Mouse (Mus musculus) intestine, postnatal 0 days (tissue): ENCODE data around the gene Iqsec1. TPM values are rescaled to one million over a fixed set of nuclear protein-coding genes. Genes with fewer than 3 reads are reported as not detected.

Experiments used
- ATAC-seq: fragments of 200-750 bp; cut with Nextera tagmentation; 2 replicates; pipeline ENCODE4 v1.8.0; 2017; ENCODE audit warnings: mild to moderate bottlenecking, moderate TSS enrichment, moderate library complexity
- H3K27ac ChIP-seq: fragments of 300-500 bp; sonication (generic); 2 replicates; pipeline ENCODE4 v1.5.1; 2014; ENCODE audit warnings: mild to moderate bottlenecking, low read depth, low read length, moderate library complexity
- H3K27me3 ChIP-seq: fragments of 300-500 bp; sonication (generic); replicated peaks from 2 replicates; pipeline ENCODE4 v1.6.1; 2014; ENCODE audit warnings: low read length, mixed read lengths; ENCODE audit not compliant: control insufficient read depth, insufficient read depth
- H3K36me3 ChIP-seq: fragments of 300-500 bp; sonication (generic); 2 replicates; pipeline ENCODE4 v1.6.1; 2014; ENCODE audit warnings: mild to moderate bottlenecking, moderate library complexity; ENCODE audit not compliant: control insufficient read depth, insufficient read depth
- H3K4me1 ChIP-seq: fragments of 300-500 bp; sonication (generic); replicated peaks from 2 replicates; pipeline ENCODE4 v1.6.1; 2014; ENCODE audit warnings: antibody characterized with exemption, low read length, mixed read lengths; ENCODE audit not compliant: control insufficient read depth, insufficient read depth
- H3K4me2 ChIP-seq: fragments of 300-500 bp; sonication (generic); replicated peaks from 2 replicates; pipeline ENCODE4 v1.6.1; 2014; ENCODE audit warnings: low read depth, mild to moderate bottlenecking, moderate library complexity
- H3K4me3 ChIP-seq: fragments of 300-500 bp; sonication (generic); 2 replicates; pipeline ENCODE4 v1.5.1; 2014; ENCODE audit warnings: low read depth, low read length
- H3K9ac ChIP-seq: fragments of 300-500 bp; sonication (generic); 2 replicates; pipeline ENCODE4 v1.6.1; 2014; ENCODE audit warnings: mild to moderate bottlenecking, low read depth, low read length
- H3K9me3 ChIP-seq: fragments of 300-500 bp; sonication (generic); 2 replicates; pipeline ENCODE4 v1.6.1; 2016; ENCODE audit warnings: mixed run types; ENCODE audit not compliant: control insufficient read depth
- CTCF ChIP-seq: sonication (generic); IDR thresholded peaks from 2 replicates; pipeline ENCODE4 v1.5.1; 2016; ENCODE audit warnings: low read depth, mild to moderate bottlenecking, control low read depth, antibody characterized with exemption, moderate library complexity
- WGBS: fragments of 180-500 bp; shearing (Covaris S2); extraction: QIAGEN DNeasy Blood & Tissue Kit; methylation state at CpG from one replicate; pipeline ENCODE4 v1.1.7; 2014; 5-methylcytosine and 5-hydroxymethylcytosine counted together
- polyA plus RNA-seq: library from polyadenylated mRNA; unstranded; fragments of >200 nt; fragmentation: Nextera tagmentation; extraction: Ambion mirVana; gene quantifications from 2 replicates; pipeline ENCODE4 v1.2.1, GENCODE M21; 2015

The Iqsec1 gene
- polyA plus RNA-seq = 7.0 and 7.2 TPM in 2 replicates

DNA sequence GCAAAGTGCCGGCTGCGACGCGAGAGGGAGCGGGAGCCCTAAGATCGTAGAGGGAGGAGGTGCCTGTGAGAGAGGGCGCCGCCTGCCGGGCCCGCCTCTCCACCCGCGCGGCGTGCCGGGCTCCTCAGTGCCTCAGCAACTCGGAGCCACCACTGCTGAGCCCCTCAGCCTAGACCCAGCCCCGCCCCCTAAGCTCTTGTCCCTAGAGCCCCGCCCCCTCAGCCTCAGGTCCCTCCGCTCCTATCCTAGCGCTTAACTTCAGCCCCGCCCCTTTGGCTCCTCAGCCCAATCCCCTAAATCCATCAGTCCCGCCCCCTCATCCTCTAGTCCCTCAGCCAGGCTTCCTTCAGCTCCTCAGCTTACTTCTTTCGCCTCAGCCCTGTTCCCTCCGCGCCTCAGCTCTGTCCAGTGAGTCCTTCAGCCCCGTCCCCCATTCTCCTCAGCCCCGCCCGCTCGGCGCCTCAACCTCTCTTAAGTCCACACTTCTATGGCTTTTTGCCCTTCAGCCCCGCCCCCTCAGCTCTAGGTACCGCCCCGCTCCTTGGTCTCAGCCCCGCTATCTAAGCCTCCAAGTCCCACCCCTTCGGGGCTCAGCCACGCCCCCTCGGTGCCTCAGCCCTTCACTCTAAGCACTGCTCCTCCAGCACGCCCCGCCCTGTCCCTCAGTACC, at the start of gene Iqsec1:
TSS of gene Iqsec1 (minus strand) at position 38 of the 670 bp plus-strand sequence.
- Histone ChIP-seq H3K4me3 (peak within 1 kb of the TSS; percentile 48), H3K9ac (peak within 1 kb of the TSS; percentile 13; the same call in 1 of the 2 replicates), H3K4me1 (no peaks in the 10 kb centered on the region), H3K4me2 (peak within 1 kb of the TSS; percentile 81), H3K27ac (no peak within 1 kb of the TSS), H3K27me3 (0 out of 2 replicates have a peak, but pooled peaks cover 7% of the 10 kb centered on the region), H3K9me3 (no peaks in the 10 kb centered on the region), H3K36me3 (no peaks in the 10 kb centered on the region)
- ATAC-seq = peak; percentile 95
- 3% methylated on average over 33 of the region's 39 CpGs for WGBS
- TF ChIP-seq CTCF = peak; percentile 81

GRCm38 (mm10) chr6:91028256-91028655, 39.8 kb upstream of the Iqsec1 start:
- no peak overlapping the region for H3K9ac ChIP-seq
- no peaks in the 10 kb centered on the region for H3K4me1 ChIP-seq
- H3K27me3 ChIP-seq = no peaks in the 10 kb centered on the region
- no peaks in the 10 kb centered on the region for H3K9me3 ChIP-seq
- no peak for TF ChIP-seq CTCF
- no peak for ATAC-seq
- WGBS = 88% methylated on average over 5 of the region's 5 CpGs
- H3K4me3 ChIP-seq = no peak overlapping the region
- peaks cover 5% of the 10 kb centered on the region; the same call in 1 of the 2 replicates for H3K36me3 ChIP-seq
- no peak overlapping the region for H3K27ac ChIP-seq
- no peak overlapping the region for H3K4me2 ChIP-seq

DNA sequence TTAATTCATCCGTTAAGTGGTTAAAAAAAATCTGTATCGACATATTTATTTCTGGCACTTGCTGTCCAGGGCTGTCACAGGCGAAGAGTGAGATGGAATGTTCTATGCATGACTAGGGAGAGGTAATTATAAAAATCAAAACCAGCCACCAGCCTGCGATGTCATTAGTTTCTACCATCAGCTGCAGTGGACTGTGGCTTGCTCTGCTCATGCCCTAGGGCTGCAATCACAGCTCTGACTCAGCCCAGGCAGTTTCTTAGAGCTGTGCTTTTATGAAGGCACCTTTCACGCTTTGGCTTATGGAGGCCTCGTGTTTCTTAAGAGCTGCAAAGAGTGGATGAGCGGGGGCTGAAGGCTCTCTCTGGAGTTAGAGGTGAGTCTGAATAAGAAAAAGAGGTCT, 32.3 kb upstream of the Iqsec1 start:
- no peaks in the 10 kb centered on the region for H3K4me1 ChIP-seq

GRCm38 (mm10) chr6:91016600-91017230, 28.2 kb upstream of the Iqsec1 start:
- Histone ChIP-seq H3K4me1 (no peaks in the 10 kb centered on the region), H3K4me2 (no peak overlapping the region), H3K4me3 (no peak overlapping the region), H3K9ac (no peak overlapping the region), H3K9me3 (no peaks in the 10 kb centered on the region), H3K27me3 (no peaks in the 10 kb centered on the region), H3K27ac (no peak overlapping the region), H3K36me3 (peaks cover 4% of the 10 kb centered on the region; the same call in 1 of the 2 replicates)
- WGBS = 67% methylated on average over 7 of the region's 7 CpGs
- ATAC-seq = no peak
- no peak for TF ChIP-seq CTCF

More for the DNA sequence above, 32.3 kb upstream of the Iqsec1 start:
- H3K4me2 ChIP-seq = no peak overlapping the region
- no peak for ATAC-seq
- H3K9me3 ChIP-seq = no peaks in the 10 kb centered on the region
- no peak overlapping the region for H3K27ac ChIP-seq
- H3K27me3 ChIP-seq = no peaks in the 10 kb centered on the region
- H3K36me3 ChIP-seq = peaks cover 4% of the 10 kb centered on the region; the same call in 1 of the 2 replicates
- 86% methylated on average over 7 of the region's 7 CpGs for WGBS
- H3K9ac ChIP-seq = no peak overlapping the region
- TF ChIP-seq CTCF = no peak
- H3K4me3 ChIP-seq = no peak overlapping the region

DNA sequence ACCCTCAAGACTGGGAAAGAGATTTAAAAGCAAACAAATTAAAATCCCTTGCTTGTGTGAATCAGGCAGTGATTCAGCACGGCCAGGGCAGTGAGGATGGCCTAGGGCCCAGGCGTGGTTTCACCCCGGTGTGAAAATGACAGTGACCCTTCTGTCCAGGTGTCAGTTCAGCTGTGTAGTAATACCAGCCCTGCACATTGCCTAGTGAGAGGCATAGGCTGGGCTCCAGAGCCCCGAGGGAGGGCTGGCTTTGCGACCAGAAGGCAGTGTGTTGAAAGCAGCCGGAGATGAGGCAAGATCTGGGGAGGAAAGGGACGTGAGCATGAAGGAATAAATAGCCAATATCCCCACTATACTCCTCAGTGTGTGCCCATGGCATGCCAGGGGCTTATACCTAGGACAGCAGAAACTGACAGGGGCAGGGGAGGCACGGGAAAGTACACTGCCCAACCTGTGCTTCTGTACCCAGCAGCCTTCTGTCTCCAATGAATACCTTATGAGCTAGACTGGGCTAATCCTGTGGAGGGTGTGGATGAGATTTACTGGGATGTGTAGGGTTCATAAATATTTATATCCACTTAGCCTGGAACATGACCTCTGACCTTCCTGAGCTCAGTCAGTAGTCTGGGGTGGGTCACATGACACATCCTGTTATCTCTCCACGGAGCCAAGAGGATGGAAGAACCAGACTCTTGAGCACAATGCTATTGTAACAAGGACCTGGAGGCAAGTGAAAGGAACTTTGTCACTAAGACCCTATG, 25.9 kb upstream of the Iqsec1 start:
- no peak overlapping the region for H3K4me2 ChIP-seq
- no peak for TF ChIP-seq CTCF
- no peak overlapping the region for H3K4me3 ChIP-seq
- no peaks in the 10 kb centered on the region; the same call in 1 of the 2 replicates for H3K36me3 ChIP-seq
- H3K9ac ChIP-seq = no peak overlapping the region
- no peaks in the 10 kb centered on the region for H3K27me3 ChIP-seq
- H3K9me3 ChIP-seq = no peaks in the 10 kb centered on the region
- WGBS = 56% methylated on average over 9 of the region's 9 CpGs
- H3K27ac ChIP-seq = no peak overlapping the region
- no peaks in the 10 kb centered on the region for H3K4me1 ChIP-seq
- ATAC-seq = no peak

DNA sequence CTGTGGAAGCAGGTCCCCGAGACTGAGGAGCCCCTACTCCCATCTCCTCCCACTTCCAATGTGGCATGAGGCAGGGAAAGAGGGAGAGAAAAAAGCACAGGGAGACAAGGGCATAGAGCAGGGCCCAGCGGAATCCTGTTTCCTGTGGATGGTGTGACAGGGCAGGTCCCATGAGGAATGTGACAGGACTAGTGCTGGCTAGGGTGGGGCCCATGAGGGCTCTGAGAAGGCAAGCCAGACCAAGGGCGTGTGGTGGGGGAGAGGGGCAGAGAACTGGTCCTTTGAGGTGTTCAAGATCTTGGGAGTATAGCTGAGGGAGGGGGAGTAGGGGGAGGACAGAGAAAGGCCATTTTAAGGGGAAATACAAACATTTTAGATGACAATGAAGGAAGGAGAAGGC, 24.0 kb upstream of the Iqsec1 start:
- no peaks in the 10 kb centered on the region for H3K27me3 ChIP-seq
- no peak overlapping the region for H3K9ac ChIP-seq
- no peaks in the 10 kb centered on the region for H3K4me1 ChIP-seq
- H3K4me2 ChIP-seq = no peak overlapping the region
- no peak for TF ChIP-seq CTCF
- 72% methylated on average over 3 of the region's 3 CpGs for WGBS
- H3K9me3 ChIP-seq = no peaks in the 10 kb centered on the region
- ATAC-seq = no peak
- H3K27ac ChIP-seq = no peak overlapping the region
- no peaks in the 10 kb centered on the region; the same call in 1 of the 2 replicates for H3K36me3 ChIP-seq
- H3K4me3 ChIP-seq = no peak overlapping the region
